Mouse (Mus musculus) adipocyte (in vitro differentiated cells): ENCODE measurements around the gene Olfr303.
"Not testable (repeated sequence)": the region's sequence is repeated elsewhere in the genome, so short reads cannot be mapped to it uniquely, and the experiment has no call there.

Experiments used
- DNase-seq: peaks from one replicate; pipeline ENCODE4 v3.0.0-alpha.2; 2016; ENCODE audit warnings: low spot score

Olfr303 gene

GRCm38 (mm10) chr7:86397689-86398088 lies at the start of gene Olfr303:
Gene Olfr303, minus strand, starts transcription at chr7:86397789.
- no peak for DNase-seq

- no peak for DNase-seq
These were observed 6.0 kb upstream of the Olfr303 start, which contains the start of gene Olfr301 for GRCm38 (mm10) chr7:86403546-86403945. Gene Olfr301, plus strand, starts transcription at chr7:86403846.

GRCm38 (mm10) chr7:86386558-86386957 lies 11.0 kb downstream of the Olfr303 start, which contains the start of gene Olfr304:
Gene Olfr304, minus strand, starts transcription at chr7:86386658.
- DNase-seq = no peak

- DNase-seq = no peak
These were observed 11.8 kb downstream of the Olfr303 start for GRCm38 (mm10) chr7:86385769-86386168.

GRCm38 (mm10) chr7:86366828-86367227 lies 30.8 kb downstream of the Olfr303 start, which contains the start of gene Olfr305:
Gene Olfr305, minus strand, starts transcription at chr7:86366928.
- no peak for DNase-seq

GRCm38 (mm10) chr7:86346296-86346695 lies 51.3 kb downstream of the Olfr303 start:
- DNase-seq = not testable (repeated sequence)

- DNase-seq = no peak
These were observed 53.3 kb downstream of the Olfr303 start for GRCm38 (mm10) chr7:86344253-86344652.

GRCm38 (mm10) chr7:86342881-86343565 lies 54.6 kb downstream of the Olfr303 start:
- DNase-seq = no peak
